Mouse (Mus musculus) liver, adult 2 months (tissue): ENCODE data around the gene Hipk2. TPM values are rescaled to one million over a fixed set of nuclear protein-coding genes. Genes with fewer than 3 reads are reported as not detected.

Source experiments
- DNase-seq: peaks from one replicate; pipeline ENCODE4 v3.0.0-alpha.2; 2011; ENCODE audit warnings: low read depth, low spot score; ENCODE audit errors: extremely low read depth
- H3K27ac ChIP-seq: fragments of 200-500 bp; replicated peaks from 2 replicates; pipeline ENCODE4 v1.5.1; 2012; ENCODE audit warnings: low read depth, mild to moderate bottlenecking, control low read depth, inconsistent platforms, low read length; ENCODE audit not compliant: insufficient read depth
- H3K27me3 ChIP-seq: fragments of 200-500 bp; 2 replicates; pipeline ENCODE4 v1.6.1; 2012; ENCODE audit warnings: mild to moderate bottlenecking, moderate library complexity, low read length, inconsistent platforms; ENCODE audit not compliant: control insufficient read depth, insufficient read depth
- H3K36me3 ChIP-seq: fragments of 200-500 bp; 2 replicates; pipeline ENCODE4 v1.6.1; 2012; ENCODE audit warnings: low read length, inconsistent platforms; ENCODE audit not compliant: control insufficient read depth, insufficient read depth
- H3K4me1 ChIP-seq: fragments of 200-500 bp; 2 replicates; pipeline ENCODE4 v1.6.1; 2011; ENCODE audit warnings: low read length; ENCODE audit not compliant: control insufficient read depth, insufficient read depth
- H3K4me3 ChIP-seq: fragments of 200-500 bp; 2 replicates; pipeline ENCODE4 v1.5.1; 2011; ENCODE audit warnings: low read depth, mild to moderate bottlenecking, control low read depth, low read length, moderate library complexity; ENCODE audit not compliant: insufficient read depth
- H3K79me2 ChIP-seq: fragments of 200-500 bp; 2 replicates; pipeline ENCODE4 v1.6.1; 2012; ENCODE audit warnings: inconsistent platforms, mild to moderate bottlenecking, low read length, moderate library complexity; ENCODE audit not compliant: control insufficient read depth, insufficient read depth
- H3K9ac ChIP-seq: fragments of 200-500 bp; 2 replicates; pipeline ENCODE4 v1.6.1; 2012; ENCODE audit warnings: low read depth, mild to moderate bottlenecking, control low read depth, inconsistent platforms, low read length
- CTCF ChIP-seq: fragments of 200-500 bp; IDR thresholded peaks from 2 replicates; pipeline ENCODE4 v1.5.1; 2011; ENCODE audit warnings: low read depth, low read length, control low read depth
- POLR2A ChIP-seq: fragments of 200-500 bp; IDR thresholded peaks from 2 replicates; pipeline ENCODE4 v1.6.1; 2011; ENCODE audit warnings: low read length, control low read depth; ENCODE audit not compliant: insufficient read depth; ENCODE audit errors: extremely low read depth
- WGBS: fragments of 180-500 bp; shearing (Covaris S2); methylation state at CpG from one replicate; pipeline ENCODE4 v1.1.7; 2018; 5-methylcytosine and 5-hydroxymethylcytosine counted together
- polyA plus RNA-seq: library from polyadenylated mRNA; depleted of rRNA; stranded (reverse); fragments of >200 nt; gene quantifications from 2 replicates; pipeline ENCODE4 v1.2.3, GENCODE M21; 2012
- total RNA-seq: library from RNA; depleted of rRNA; stranded (reverse); fragments of >200 nt; gene quantifications from 2 replicates; pipeline ENCODE4 v1.2.3, GENCODE M21; 2014

Hipk2 gene
- total and polyA plus RNA-seq, 2 experiments = 8.5 to 22.2 TPM

- Histone ChIP-seq H3K4me3 (no peak overlapping the region), H3K27ac (no peak overlapping the region), H3K27me3 (no peaks in the 10 kb centered on the region), H3K9ac (no peak overlapping the region), H3K36me3 (peaks cover 13% of the 10 kb centered on the region), H3K4me1 (no peaks in the 10 kb centered on the region), H3K79me2 (no peaks in the 10 kb centered on the region)
- 44% methylated on average over 9 of the region's 9 CpGs for WGBS
- TF ChIP-seq CTCF (peak; percentile 75), POLR2A (no peak)
- DNase-seq = peak; percentile 57
Observed at GRCm38 (mm10) chr6:38695380-38696054, 180.4 kb downstream of the Hipk2 start.

GRCm38 (mm10) chr6:38692556-38692955 is 183.4 kb downstream of the Hipk2 start:
- H3K4me1 ChIP-seq = no peaks in the 10 kb centered on the region
- H3K4me3 ChIP-seq = no peak overlapping the region
- TF ChIP-seq CTCF (no peak), POLR2A (no peak)
- no peaks in the 10 kb centered on the region for H3K27me3 ChIP-seq
- no peaks in the 10 kb centered on the region for H3K79me2 ChIP-seq
- no peak overlapping the region for H3K9ac ChIP-seq
- DNase-seq = no peak
- 90% methylated on average over 6 of the region's 6 CpGs for WGBS
- peaks cover 5% of the 10 kb centered on the region for H3K36me3 ChIP-seq
- no peak overlapping the region for H3K27ac ChIP-seq

GRCm38 (mm10) chr6:38691052-38691451 is 184.9 kb downstream of the Hipk2 start:
- Histone ChIP-seq H3K27me3 (no peaks in the 10 kb centered on the region), H3K4me3 (no peak overlapping the region), H3K36me3 (peaks cover 5% of the 10 kb centered on the region), H3K27ac (no peak overlapping the region), H3K4me1 (no peaks in the 10 kb centered on the region), H3K79me2 (no peaks in the 10 kb centered on the region), H3K9ac (no peak overlapping the region)
- no peak for DNase-seq
- 95% methylated on average over 5 of the region's 5 CpGs for WGBS
- TF ChIP-seq POLR2A = no peak
- TF ChIP-seq CTCF = no peak

- no peak overlapping the region for H3K4me3 ChIP-seq
- H3K79me2 ChIP-seq = no peaks in the 10 kb centered on the region
- TF ChIP-seq CTCF (no peak), POLR2A (no peak)
- H3K27me3 ChIP-seq = no peaks in the 10 kb centered on the region
- no peak for DNase-seq
- WGBS = 92% methylated on average over 4 of the region's 4 CpGs
- H3K9ac ChIP-seq = no peak overlapping the region
- no peak overlapping the region for H3K27ac ChIP-seq
- H3K4me1 ChIP-seq = no peaks in the 10 kb centered on the region
- H3K36me3 ChIP-seq = peaks cover 5% of the 10 kb centered on the region
Observed at GRCm38 (mm10) chr6:38690615-38691014, 185.3 kb downstream of the Hipk2 start.

GRCm38 (mm10) chr6:38688841-38689240 is 187.1 kb downstream of the Hipk2 start:
- WGBS = 92% methylated on average over 10 of the region's 10 CpGs
- TF ChIP-seq POLR2A (no peak), CTCF (no peak)
- no peaks in the 10 kb centered on the region for H3K79me2 ChIP-seq
- no peaks in the 10 kb centered on the region for H3K4me1 ChIP-seq
- no peak for DNase-seq
- no peak overlapping the region for H3K4me3 ChIP-seq
- no peaks in the 10 kb centered on the region; the same call in 1 of the 2 replicates for H3K36me3 ChIP-seq
- no peak overlapping the region for H3K27ac ChIP-seq
- H3K27me3 ChIP-seq = no peaks in the 10 kb centered on the region
- H3K9ac ChIP-seq = no peak overlapping the region

- no peaks in the 10 kb centered on the region for H3K79me2 ChIP-seq
- DNase-seq = no peak
- no peak overlapping the region for H3K27ac ChIP-seq
- no peak overlapping the region for H3K9ac ChIP-seq
- TF ChIP-seq CTCF = peak; percentile 61
- no peak for TF ChIP-seq POLR2A
- no peak overlapping the region for H3K4me3 ChIP-seq
- H3K27me3 ChIP-seq = no peaks in the 10 kb centered on the region
- H3K36me3 ChIP-seq = no peaks in the 10 kb centered on the region; the same call in 1 of the 2 replicates
- H3K4me1 ChIP-seq = no peaks in the 10 kb centered on the region
- 74% methylated on average over 11 of the region's 11 CpGs for WGBS
Observed at GRCm38 (mm10) chr6:38687216-38687615, 188.7 kb downstream of the Hipk2 start.
